Mouse (Mus musculus): Measurements from ENCODE around the gene Olfr1245. TPM values are rescaled to one million over a fixed set of nuclear protein-coding genes. Genes with fewer than 3 reads are reported as not detected.
"Not testable (repeated sequence)": the region's sequence is repeated elsewhere in the genome, so short reads cannot be mapped to it uniquely, and the experiment has no call there.

The Olfr1245 gene
- not detected for total RNA-seq (2018; cell fraction: chromatin; rRNA removed)
- not detected for total RNA-seq (2018; cell fraction: cytosol; rRNA removed)
- total RNA-seq (2018; cell fraction: nucleus; rRNA removed): not detected
- polyA plus RNA-seq (2018): not detected in 3 replicates

DNA sequence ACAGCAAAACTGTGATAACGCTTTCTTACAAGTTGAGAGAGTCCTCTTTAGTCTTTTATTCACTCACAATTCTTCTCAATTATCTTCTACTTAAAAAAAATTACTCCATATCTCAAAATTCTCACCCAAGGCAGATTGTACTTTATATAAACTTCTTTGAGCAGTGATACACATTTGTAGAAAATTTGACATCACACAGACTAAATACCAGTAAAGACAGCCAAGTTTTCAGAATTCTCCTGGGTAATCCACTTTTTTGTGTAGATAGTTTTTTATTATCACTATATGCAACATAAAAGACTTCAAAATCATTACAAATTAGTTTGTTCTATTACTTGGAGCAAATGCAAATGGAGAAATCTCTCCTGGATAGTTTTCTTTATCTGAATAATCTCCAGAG is at the start of gene Olfr1245:
Gene Olfr1245, minus strand, starts transcription at position 101 of the 400 bp plus-strand sequence.
- Histone ChIP-seq H3K27ac (no peak within 1 kb of the TSS), H3K79me2 (ENCODE audit: inconsistent target) (no peaks in the 10 kb centered on the region), H3K4me3 (ENCODE audit: inconsistent target) (no peak within 1 kb of the TSS), H3K36me3 (ENCODE audit: inconsistent target) (no peaks in the 10 kb centered on the region)
- 83% methylated on average over 1 of the region's 1 CpGs for WGBS (ENCODE audit: missing documents)

DNA sequence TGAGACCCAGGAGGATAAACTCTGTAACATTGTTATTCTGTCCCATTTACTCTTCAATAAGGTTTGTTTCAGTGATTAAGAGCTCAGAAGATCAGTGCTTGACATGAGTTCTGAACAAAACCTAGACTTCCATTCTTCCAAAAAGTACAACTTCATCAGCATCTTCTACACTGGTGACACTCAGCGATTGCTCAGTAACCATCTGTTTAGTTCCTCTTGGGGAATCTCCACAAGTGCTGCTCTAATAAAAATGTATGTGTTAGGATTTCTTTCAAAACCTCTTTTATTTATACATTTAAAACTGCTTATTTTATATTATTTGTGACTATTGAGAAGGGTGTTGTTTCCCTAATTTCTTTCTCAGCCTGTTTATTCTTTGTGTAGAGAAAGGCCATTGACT is 39.9 kb upstream of the Olfr1245 start, which contains the start of gene Olfr1248:
Gene Olfr1248, minus strand, starts transcription at position 101 of the 400 bp plus-strand sequence.
- not testable (repeated sequence) for H3K79me2 ChIP-seq (ENCODE audit: inconsistent target); H3K4me3 ChIP-seq (ENCODE audit: inconsistent target); H3K36me3 ChIP-seq (ENCODE audit: inconsistent target); H3K27ac ChIP-seq
- 100% methylated on average over 1 of the region's 1 CpGs for WGBS (ENCODE audit: missing documents)

DNA sequence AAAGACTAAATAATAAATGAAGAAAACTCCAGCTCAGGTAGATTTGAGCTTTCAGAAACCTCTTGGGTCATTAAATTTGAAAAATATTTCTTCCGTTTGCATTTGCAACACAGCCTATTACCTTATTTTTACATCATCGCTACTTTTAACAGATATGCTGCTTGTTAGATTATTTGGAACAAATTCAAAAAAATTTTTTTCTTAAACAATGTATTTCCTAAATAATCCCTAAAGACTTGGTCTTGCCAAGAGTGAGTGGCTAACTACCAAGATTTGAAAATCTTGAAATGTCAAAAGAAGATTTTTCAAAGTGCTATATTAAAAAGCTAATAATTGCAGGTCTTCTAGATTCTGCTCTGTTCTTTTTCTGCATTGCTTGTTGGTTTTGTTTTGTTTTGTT is 35.8 kb upstream of the Olfr1245 start, which contains the start of gene Olfr1247:
Gene Olfr1247, minus strand, starts transcription at position 101 of the 400 bp plus-strand sequence.
- H3K36me3 ChIP-seq (ENCODE audit: inconsistent target): no peaks in the 10 kb centered on the region
- H3K79me2 ChIP-seq (ENCODE audit: inconsistent target): no peaks in the 10 kb centered on the region
- WGBS (ENCODE audit: missing documents): 94% methylated on average over 2 of the region's 2 CpGs
- no peak within 1 kb of the TSS for H3K4me3 ChIP-seq (ENCODE audit: inconsistent target)
- no peak within 1 kb of the TSS for H3K27ac ChIP-seq

- Histone ChIP-seq H3K79me2 (ENCODE audit: inconsistent target) (no peaks in the 10 kb centered on the region), H3K36me3 (ENCODE audit: inconsistent target) (no peaks in the 10 kb centered on the region), H3K27ac (no peak within 1 kb of the TSS), H3K4me3 (ENCODE audit: inconsistent target) (no peak within 1 kb of the TSS)
- whole genome bisulfite sequencing (ENCODE audit: missing documents): 81% methylated on average over 2 of the region's 2 CpGs
Measured at GRCm38 (mm10) chr2:89593057-89593456, 14.8 kb upstream of the Olfr1245 start, which contains the start of gene Olfr1246. Gene Olfr1246 (minus strand): TSS chr2:89593157.

DNA sequence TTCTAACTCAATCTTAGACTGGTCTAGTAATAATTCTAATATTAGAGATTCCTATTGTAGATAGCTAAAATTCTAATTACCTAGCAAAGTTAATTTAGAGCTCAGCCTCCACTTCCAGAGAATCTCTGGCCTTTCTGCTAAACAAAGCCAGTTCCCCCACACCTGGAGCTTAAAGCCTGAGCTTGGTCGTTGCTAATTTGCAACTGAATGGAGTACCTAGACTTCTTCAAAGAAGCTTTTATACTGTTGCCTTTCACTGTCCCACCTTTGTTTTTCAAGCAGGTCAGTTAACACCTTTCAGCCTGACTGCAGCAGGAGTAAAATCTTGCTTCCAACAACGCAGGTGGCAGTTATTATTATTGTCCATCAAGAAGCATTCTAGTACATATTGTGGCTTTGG is 15.5 kb downstream of the Olfr1245 start:
- not testable (repeated sequence) for H3K4me3 ChIP-seq (ENCODE audit: inconsistent target); H3K27ac ChIP-seq; H3K36me3 ChIP-seq (ENCODE audit: inconsistent target); H3K79me2 ChIP-seq (ENCODE audit: inconsistent target)
- 58% methylated on average over 2 of the region's 2 CpGs for WGBS (ENCODE audit: missing documents)

DNA sequence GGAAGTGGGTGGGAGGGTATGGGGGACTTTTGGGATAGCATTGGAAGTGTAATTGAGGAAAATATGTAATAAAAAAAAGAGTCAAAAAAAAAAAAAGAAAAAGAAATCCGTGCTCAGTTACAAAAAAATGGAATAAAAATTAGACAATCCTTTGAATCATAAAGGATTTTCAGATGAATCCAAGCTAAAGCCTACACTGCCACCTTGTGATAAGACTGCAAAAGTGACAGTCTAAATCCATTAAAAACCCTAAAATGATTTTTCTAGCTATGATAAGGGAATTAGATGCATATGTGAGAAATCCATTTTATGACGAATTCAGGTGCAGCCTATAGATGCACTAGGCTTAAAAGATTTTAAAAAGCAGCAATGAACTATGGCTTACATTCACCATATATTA is 33.7 kb downstream of the Olfr1245 start:
- Histone ChIP-seq H3K79me2 (ENCODE audit: inconsistent target) (no peaks in the 10 kb centered on the region), H3K4me3 (ENCODE audit: inconsistent target) (no peak overlapping the region), H3K27ac (no peak overlapping the region), H3K36me3 (ENCODE audit: inconsistent target) (no peaks in the 10 kb centered on the region)
- WGBS (ENCODE audit: missing documents): 42% methylated on average over 2 of the region's 2 CpGs

- no peaks in the 10 kb centered on the region for H3K36me3 ChIP-seq (ENCODE audit: inconsistent target)
- H3K79me2 ChIP-seq (ENCODE audit: inconsistent target): no peaks in the 10 kb centered on the region
- H3K4me3 ChIP-seq (ENCODE audit: inconsistent target): no peak overlapping the region
- 67% methylated on average over 1 of the region's 1 CpGs for WGBS (ENCODE audit: missing documents)
- H3K27ac ChIP-seq: no peak overlapping the region
Measured at GRCm38 (mm10) chr2:89539923-89540322, 38.3 kb downstream of the Olfr1245 start.

DNA sequence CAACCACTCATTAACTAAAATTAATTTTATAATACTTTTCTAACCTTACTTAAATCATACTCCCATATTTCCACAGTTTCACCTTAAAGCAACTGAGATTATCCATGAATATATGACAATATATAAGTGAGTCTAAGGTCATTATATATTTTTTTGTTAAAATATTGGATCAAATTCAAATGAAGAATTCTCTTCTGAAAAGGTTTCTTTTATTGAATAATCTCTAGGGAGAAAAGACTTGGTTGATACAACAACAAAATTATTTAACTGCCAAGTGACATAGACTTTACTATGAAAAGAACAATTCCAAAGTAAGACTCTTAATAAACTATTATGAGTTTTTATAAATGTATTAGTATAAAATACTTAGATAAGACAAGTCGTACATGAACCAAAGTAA is 46.9 kb downstream of the Olfr1245 start, which contains the start of gene Olfr1243:
Gene Olfr1243, minus strand, starts transcription at position 101 of the 400 bp plus-strand sequence.
- 75% methylated on average over 1 of the region's 1 CpGs for WGBS (ENCODE audit: missing documents)
- Histone ChIP-seq H3K36me3 (ENCODE audit: inconsistent target) (no peaks in the 10 kb centered on the region), H3K4me3 (ENCODE audit: inconsistent target) (no peak within 1 kb of the TSS), H3K27ac (no peak within 1 kb of the TSS), H3K79me2 (ENCODE audit: inconsistent target) (no peaks in the 10 kb centered on the region)

Other genes starting within 250 kb of the Olfr1245 start
- not detected in 3 replicates for gene Olfr1232, start 248.8 kb downstream of the Olfr1245 start, polyA plus RNA-seq (2018)
- not detected in 3 replicates for gene Olfr1233, start 236.0 kb downstream of the Olfr1245 start, polyA plus RNA-seq (2018)
- not detected in 3 replicates for gene Olfr1234, start 213.6 kb downstream of the Olfr1245 start, polyA plus RNA-seq (2018)
- not detected in 3 replicates for gene Olfr1238, start 168.8 kb downstream of the Olfr1245 start, polyA plus RNA-seq (2018)
- gene Olfr1239, start 158.0 kb downstream of the Olfr1245 start, polyA plus RNA-seq (2018): not detected in 3 replicates
- gene Olfr1240, start 135.4 kb downstream of the Olfr1245 start, polyA plus RNA-seq (2018): not detected in 3 replicates
- not detected in 3 replicates for gene Olfr1241, start 91.3 kb downstream of the Olfr1245 start, polyA plus RNA-seq (2018)
- not detected in 3 replicates for gene Olfr1242, start 80.1 kb downstream of the Olfr1245 start, polyA plus RNA-seq (2018)
- gene Olfr1243, start 47.0 kb downstream of the Olfr1245 start, polyA plus RNA-seq (2018): not detected in 3 replicates
- gene Olfr1246, start 14.7 kb upstream of the Olfr1245 start, polyA plus RNA-seq (2018): not detected in 3 replicates
- not detected in 3 replicates for gene Olfr1247, start 35.7 kb upstream of the Olfr1245 start, polyA plus RNA-seq (2018)
- not detected in 3 replicates for gene Olfr1248, start 39.8 kb upstream of the Olfr1245 start, polyA plus RNA-seq (2018)
- not detected in 3 replicates for gene Olfr1249, start 56.5 kb upstream of the Olfr1245 start, polyA plus RNA-seq (2018)
- not detected in 3 replicates for gene Olfr1250, start 83.0 kb upstream of the Olfr1245 start, polyA plus RNA-seq (2018)
- not detected in 3 replicates for gene Olfr1251, start 93.5 kb upstream of the Olfr1245 start, polyA plus RNA-seq (2018)
- not detected in 3 replicates for gene Olfr1252, start 146.6 kb upstream of the Olfr1245 start, polyA plus RNA-seq (2018)
- not detected in 3 replicates for gene Olfr1253, start 178.6 kb upstream of the Olfr1245 start, polyA plus RNA-seq (2018)
- gene Olfr1254, start 215.2 kb upstream of the Olfr1245 start, polyA plus RNA-seq (2018): not detected in 3 replicates
- gene Olfr1255, start 233.6 kb upstream of the Olfr1245 start, polyA plus RNA-seq (2018): not detected in 3 replicates